ENCODE assay signal across 25 mouse cellular contexts in genomic region chr11:121015472-121015871, GRCm38 (mm10). TPM values are rescaled to one million over a fixed set of nuclear protein-coding genes. Genes with fewer than 3 reads are reported as not detected.
DNase-seq lines count a peak whose midpoint lies in the region; ATAC-seq and TF ChIP-seq lines count a peak whose summit lies in the region.
"Had no signal": no experiment of that assay in that cellular context is flagged by ENCODE, and none has a peak within 500 bp of the region (broad histone marks: within the 10 kb centered on the region; RNA-seq: fewer than 3 reads in every experiment).

No protein-coding gene starts in this region.

- 32% methylated on average over 6 of the region's 6 CpGs for WGBS in heart, postnatal 0 days
- WGBS in lung, postnatal 0 days, result 22% methylated on average over 6 of the region's 6 CpGs

- intact Hi-C loops in heart, postnatal 10 days (cut with DNase I), result loop anchor here (5.0 kb wide), 1 partner anchor 102 kb away; the partner anchor contains the start of gene Tex19.2

- TF ChIP-seq EP300 in heart, postnatal 0 days (IDR thresholded peaks at IDR 0.05; ENCODE audit: low read depth), result no peak
- TF ChIP-seq EP300 in lung, postnatal 0 days (IDR thresholded peaks at IDR 0.05), result no peak

- no peak for TF ChIP-seq CTCF in heart, postnatal 0 days (IDR thresholded peaks at IDR 0.05; ENCODE audit: low read depth)
- TF ChIP-seq CTCF in lung, postnatal 0 days (IDR thresholded peaks at IDR 0.05), result no peak

- H3K4me3 ChIP-seq in heart, postnatal 0 days (ENCODE audit: low read depth, low read length), result no peak overlapping the region
- H3K4me3 ChIP-seq in lung, postnatal 0 days (ENCODE audit: low read depth, low read length), result no peak overlapping the region
- H3K4me3 ChIP-seq: limb, embryonic 13.5 days; liver, embryonic 13.5 days; midbrain, embryonic 13.5 days had no signal

- peak overlapping the region; percentile 59 for H3K4me2 ChIP-seq in heart, postnatal 0 days (ENCODE audit: low read depth, low read length)
- H3K4me2 ChIP-seq in lung, postnatal 0 days (replicated peaks; ENCODE audit: low read depth, low read length), result peak overlapping the region; percentile 49; the same call in 1 of the 2 replicates

- no peaks in the 10 kb centered on the region for H3K9me3 ChIP-seq in heart, postnatal 0 days (replicated peaks; ENCODE audit: control insufficient read depth, low read length)
- no peaks in the 10 kb centered on the region for H3K9me3 ChIP-seq in lung, postnatal 0 days (ENCODE audit: low read length)
- H3K9me3 ChIP-seq: limb, embryonic 13.5 days; liver, embryonic 13.5 days; midbrain, embryonic 13.5 days had no signal

- DNase-seq in frontal cortex, adult 2 months (ENCODE audit: extremely low spot score in 1 of 2, low spot score in 1 of 2), result no peak
- DNase-seq in heart, postnatal 0 days (ENCODE audit: low spot score), result no peak
- no peak for DNase-seq in heart, postnatal 10 days
- peak; percentile 24 for DNase-seq in MN1 (ENCODE audit: low spot score)
- peak; percentile 59 for DNase-seq in lung, postnatal 0 days (ENCODE audit: low spot score)
- no peak for DNase-seq in gastrocnemius, postnatal 25 days
- DNase-seq in ovary, adult 18-20 months (ENCODE audit: low spot score), result no peak
- DNase-seq: adrenal gland, postnatal 10 days; kidney, adult 11 months; liver, embryonic 13.5 days had no signal

- no peaks in the 10 kb centered on the region for H3K4me1 ChIP-seq in heart, postnatal 0 days (ENCODE audit: control insufficient read depth, insufficient read depth)
- H3K4me1 ChIP-seq in lung, postnatal 0 days (ENCODE audit: insufficient read depth, low read depth, low read length), result no peaks in the 10 kb centered on the region
- H3K4me1 ChIP-seq: limb, embryonic 13.5 days; midbrain, embryonic 13.5 days had no signal

- H3K27me3 ChIP-seq in heart, postnatal 0 days (ENCODE audit: control insufficient read depth, insufficient read depth, low read length), result no peaks in the 10 kb centered on the region
- no peaks in the 10 kb centered on the region for H3K27me3 ChIP-seq in lung, postnatal 0 days (replicated peaks; ENCODE audit: insufficient read depth, low read length)
- H3K27me3 ChIP-seq: midbrain, embryonic 13.5 days had no signal

- no peak overlapping the region for H3K9ac ChIP-seq in heart, postnatal 0 days (replicated peaks; ENCODE audit: low read depth, low read length)
- 0 out of 2 replicates have a peak overlapping the region, but pooled peaks have one; percentile 12 for H3K9ac ChIP-seq in lung, postnatal 0 days (replicated peaks; ENCODE audit: low read depth)
- H3K9ac ChIP-seq: forebrain, postnatal 0 days; hindbrain, embryonic 14.5 days; limb, embryonic 13.5 days; liver, embryonic 13.5 days; midbrain, embryonic 13.5 days had no signal

- peak; percentile 3; the same call in 1 of the 2 replicates for ATAC-seq in frontal cortex, adult (ENCODE audit: low TSS enrichment)
- no peak for ATAC-seq in heart, postnatal 0 days (ENCODE audit: insufficient read depth, low read depth)
- peak; percentile 67 for ATAC-seq in lung, postnatal 0 days
- ATAC-seq: activated CD4-positive, CD25-positive, alpha-beta regulatory T cell, adult 4 months; CD4-positive, CD25-positive, alpha-beta regulatory T cell, adult 4 months; midbrain, embryonic 13.5 days had no signal

- peak overlapping the region; percentile 23; the same call in 1 of the 2 replicates for H3K27ac ChIP-seq in heart, postnatal 0 days (ENCODE audit: low read depth)
- 0 out of 2 replicates have a peak overlapping the region, but pooled peaks have one; percentile 29 for H3K27ac ChIP-seq in lung, postnatal 0 days (ENCODE audit: low read length)
- H3K27ac ChIP-seq: hindbrain, embryonic 14.5 days; limb, embryonic 13.5 days; liver, embryonic 13.5 days; midbrain, embryonic 13.5 days; stomach, postnatal 0 days had no signal

- H3K36me3 ChIP-seq in heart, postnatal 0 days (replicated peaks; ENCODE audit: control insufficient read depth, insufficient read depth, low read length), result no peaks in the 10 kb centered on the region
- no peaks in the 10 kb centered on the region for H3K36me3 ChIP-seq in lung, postnatal 0 days (ENCODE audit: insufficient read depth, low read length)
- H3K36me3 ChIP-seq: limb, embryonic 13.5 days; liver, embryonic 13.5 days; midbrain, embryonic 13.5 days had no signal

RNA-seq across cellular contexts. Expression of gene Cd7, which starts 23.7 kb away (rescaled TPM):
- 1.5 and 1.8 TPM in 2 replicates for polyA plus RNA-seq in frontal cortex, adult 2 months (2012; rRNA removed)
- total RNA-seq in heart, postnatal 0 days (2014; rRNA removed; ENCODE audit: low replicate concordance), result not detected in 2 replicates
- polyA plus RNA-seq in heart, postnatal 0 days (2015; fragmentation: Nextera tagmentation; extraction: Ambion mirVana), result 0.16 TPM in 1 of 2 replicates, not detected in the other
- total RNA-seq in heart, postnatal 10 days (2021), result under 1 TPM in 1 of 2 experiments, not detected in 1; 0.26 TPM
- polyA plus RNA-seq in lung, postnatal 0 days (2015; fragmentation: Nextera tagmentation; extraction: Ambion mirVana), result 2.4 TPM in 2 replicates
- not detected for total RNA-seq in gastrocnemius, postnatal 25 days (2021)
- total RNA-seq: forebrain, postnatal 0 days; gastrocnemius, adult 8-10 months; layer of hippocampus, adult 18-20 months; layer of hippocampus, postnatal 25 days; left cerebral cortex, postnatal 10 days had no signal
- polyA plus RNA-seq: forebrain, postnatal 0 days; limb, embryonic 13.5 days had no signal

RNA-seq across cellular contexts. Expression of gene Csnk1d, which starts 24.3 kb away (rescaled TPM):
- polyA plus RNA-seq in frontal cortex, adult 2 months (2012; rRNA removed), result 103 and 105 TPM in 2 replicates
- total RNA-seq in heart, postnatal 0 days (2014; rRNA removed; ENCODE audit: low replicate concordance), result 51.9 and 52.8 TPM in 2 replicates
- polyA plus RNA-seq in heart, postnatal 0 days (2015; fragmentation: Nextera tagmentation; extraction: Ambion mirVana), result 42.0 and 46.7 TPM in 2 replicates
- 10 to 100 TPM; 86.0 to 89.5 TPM for total RNA-seq in heart, postnatal 10 days (2021)
- polyA plus RNA-seq in lung, postnatal 0 days (2015; fragmentation: Nextera tagmentation; extraction: Ambion mirVana), result 83.7 and 84.4 TPM in 2 replicates
- total RNA-seq in gastrocnemius, postnatal 25 days (2021), result 10 to 100 TPM; 45.8 to 52.6 TPM

RNA-seq across cellular contexts. Expression of gene Sectm1b, which starts 47.9 kb away (rescaled TPM):
- not detected in 2 replicates for polyA plus RNA-seq in frontal cortex, adult 2 months (2012; rRNA removed)
- not detected in 2 replicates for total RNA-seq in heart, postnatal 0 days (2014; rRNA removed; ENCODE audit: low replicate concordance)
- 0.10 TPM in 1 of 2 replicates, not detected in the other for polyA plus RNA-seq in heart, postnatal 0 days (2015; fragmentation: Nextera tagmentation; extraction: Ambion mirVana)
- not detected for total RNA-seq in heart, postnatal 10 days (2021)
- 0.24 and 0.31 TPM in 2 replicates for polyA plus RNA-seq in lung, postnatal 0 days (2015; fragmentation: Nextera tagmentation; extraction: Ambion mirVana)
- not detected for total RNA-seq in gastrocnemius, postnatal 25 days (2021)
- total RNA-seq: adrenal gland, postnatal 10 days; ES-E14; forebrain, postnatal 0 days; gastrocnemius, adult 8-10 months; heart, adult 2 months; layer of hippocampus, adult 18-20 months; layer of hippocampus, postnatal 25 days; left cerebral cortex, postnatal 10 days had no signal
- polyA plus RNA-seq: activated CD4-positive, CD25-positive, alpha-beta regulatory T cell, adult 4 months; CD4-positive, CD25-positive, alpha-beta regulatory T cell, adult 4 months; forebrain, postnatal 0 days; heart, adult 2 months; hindbrain, embryonic 14.5 days; limb, embryonic 13.5 days; midbrain, embryonic 13.5 days; urinary bladder, adult 2 months had no signal

Comparison
In these comparisons a context has a peak if more than half of its experiments do, and no peak if none do; other contexts are left out.
1. DNase-seq: peak in MN1 (single experiment) and lung, postnatal 0 days (single experiment); none in frontal cortex, adult 2 months (0 of 2), heart, postnatal 0 days (single experiment), heart, postnatal 10 days (0 of 2), gastrocnemius, postnatal 25 days (single experiment) and ovary, adult 18-20 months (single experiment).